Mouse (Mus musculus) neutrophil, adult 59 days (primary cell): ENCODE data around the gene Tfec. TPM values are rescaled to one million over a fixed set of nuclear protein-coding genes. Genes with fewer than 3 reads are reported as not detected.

Source experiments
- total RNA-seq, 2 experiments: library from RNA; stranded (reverse); gene quantifications; 1 replicate in 1 of 2; 2 replicates in 1 of 2; pipeline ENCODE4 v1.2.4; 2023

Tfec gene
- 10 to 100 TPM; 24.3 to 28.4 TPM for total RNA-seq

GRCm38 (mm10) chr6:16898251-16898862 lies at the start of gene Tfec:
Tfec (minus strand) TSS chr6:16898441.

Other genes starting within 250 kb of the Tfec start
- gene Tes, start 166.7 kb upstream of the Tfec start, total RNA-seq: 10 to 100 TPM; 40.2 to 42.2 TPM